Mouse (Mus musculus): ENCODE results near the gene Cep112.

- TF ChIP-seq GATA1 (IDR thresholded peaks at IDR 0.05; ENCODE audit: low read length): no peak
- TF ChIP-seq TAL1 (IDR thresholded peaks at IDR 0.05; ENCODE audit: low read length): no peak
Measured at GRCm38 (mm10) chr11:108885276-108885896, 460.4 kb downstream of the Cep112 start.

Measured in erythroblast, embryonic 14.5 days (primary cell).